Mouse (Mus musculus): ENCODE measurements around the gene Pnpla1.

GRCm38 (mm10) chr17:28808714-28809113 lies 49.5 kb upstream of the Pnpla1 start:
- TF ChIP-seq CTCF (IDR thresholded peaks at IDR 0.05; ENCODE audit: extremely low read depth, insufficient read depth, insufficient read length, insufficient replicate concordance) = no peak
- TF ChIP-seq POLR2A (IDR thresholded peaks at IDR 0.05; ENCODE audit: low read depth, low read length) = no peak
